Mouse (Mus musculus) spleen, adult 2 months (tissue): ENCODE data around the gene Slc25a18.

Experiments
- CTCF ChIP-seq: fragments of 200-500 bp; IDR thresholded peaks from 2 replicates; pipeline ENCODE4 v1.5.1; 2011; ENCODE audit warnings: mild to moderate bottlenecking, inconsistent platforms; ENCODE audit not compliant: insufficient read depth, insufficient read length, insufficient replicate concordance; ENCODE audit errors: extremely low read depth
- POLR2A ChIP-seq: fragments of 200-500 bp; IDR thresholded peaks from 2 replicates; pipeline ENCODE4 v1.6.1; 2011; ENCODE audit warnings: low read depth, low read length, inconsistent platforms

GRCm38 (mm10) chr6:120840258-120840657 is 66.9 kb downstream of the Slc25a18 start:
- no peak for TF ChIP-seq CTCF
- no peak for TF ChIP-seq POLR2A
